Mouse (Mus musculus) liver, embryonic 15.5 days (tissue): ENCODE results near the gene Cdc25a. TPM values are rescaled to one million over a fixed set of nuclear protein-coding genes. Genes with fewer than 3 reads are reported as not detected.
A peak's percentile ranks its signal among the peaks of the same experiment; 100 is the strongest.

Experiments
- ATAC-seq: fragments of 200-750 bp; cut with Nextera tagmentation; 2 replicates; pipeline ENCODE4 v1.8.0; 2017; ENCODE audit warnings: moderate number of reproducible peaks, mild to moderate bottlenecking, moderate library complexity; ENCODE audit not compliant: insufficient read depth
- H3K27ac ChIP-seq: fragments of 300-500 bp; sonication (generic); replicated peaks from 2 replicates; pipeline ENCODE4 v1.5.1; 2015; ENCODE audit warnings: mild to moderate bottlenecking, inconsistent platforms
- H3K27me3 ChIP-seq: fragments of 300-500 bp; sonication (generic); 2 replicates; pipeline ENCODE4 v1.6.1; 2015; ENCODE audit warnings: mild to moderate bottlenecking, inconsistent platforms
- H3K36me3 ChIP-seq: fragments of 300-500 bp; sonication (generic); replicated peaks from 2 replicates; pipeline ENCODE4 v1.6.1; 2015; ENCODE audit warnings: moderate library complexity, mild to moderate bottlenecking, inconsistent platforms
- H3K4me1 ChIP-seq: fragments of 300-500 bp; sonication (generic); replicated peaks from 2 replicates; pipeline ENCODE4 v1.6.1; 2015; ENCODE audit warnings: inconsistent platforms
- H3K4me2 ChIP-seq: fragments of 300-500 bp; sonication (generic); 2 replicates; pipeline ENCODE4 v1.6.1; 2015; ENCODE audit warnings: moderate library complexity, mild to moderate bottlenecking, inconsistent platforms
- H3K4me3 ChIP-seq: fragments of 300-500 bp; sonication (generic); replicated peaks from 2 replicates; pipeline ENCODE4 v1.5.1; 2015; ENCODE audit warnings: mild to moderate bottlenecking, inconsistent platforms
- H3K9ac ChIP-seq: fragments of 300-500 bp; sonication (generic); 2 replicates; pipeline ENCODE4 v1.6.1; 2015; ENCODE audit warnings: moderate library complexity, mild to moderate bottlenecking, inconsistent platforms
- H3K9me3 ChIP-seq: fragments of 300-500 bp; sonication (generic); replicated peaks from 2 replicates; pipeline ENCODE4 v1.6.1; 2016; ENCODE audit warnings: inconsistent platforms
- WGBS: fragments of 180-500 bp; shearing (Covaris S2); methylation state at CpG from one replicate; pipeline ENCODE4 v1.1.7; 2015; ENCODE audit warnings: mixed read lengths; ENCODE audit not compliant: insufficient replicate concordance; 5-methylcytosine and 5-hydroxymethylcytosine counted together
- microRNA-seq: library from miRNA; unstranded; fragments of <30 nt; microRNA quantifications from one replicate; pipeline ENCODE4, GENCODE M21; 2016
- polyA plus RNA-seq: library from polyadenylated mRNA; unstranded; fragments of >200 nt; fragmentation: Nextera tagmentation; extraction: Ambion mirVana; gene quantifications from 2 replicates; pipeline ENCODE4 v1.2.1, GENCODE M21; 2015

Cdc25a gene
- polyA plus RNA-seq, 1 experiment from 2014 or later, result 12.7 TPM

DNA sequence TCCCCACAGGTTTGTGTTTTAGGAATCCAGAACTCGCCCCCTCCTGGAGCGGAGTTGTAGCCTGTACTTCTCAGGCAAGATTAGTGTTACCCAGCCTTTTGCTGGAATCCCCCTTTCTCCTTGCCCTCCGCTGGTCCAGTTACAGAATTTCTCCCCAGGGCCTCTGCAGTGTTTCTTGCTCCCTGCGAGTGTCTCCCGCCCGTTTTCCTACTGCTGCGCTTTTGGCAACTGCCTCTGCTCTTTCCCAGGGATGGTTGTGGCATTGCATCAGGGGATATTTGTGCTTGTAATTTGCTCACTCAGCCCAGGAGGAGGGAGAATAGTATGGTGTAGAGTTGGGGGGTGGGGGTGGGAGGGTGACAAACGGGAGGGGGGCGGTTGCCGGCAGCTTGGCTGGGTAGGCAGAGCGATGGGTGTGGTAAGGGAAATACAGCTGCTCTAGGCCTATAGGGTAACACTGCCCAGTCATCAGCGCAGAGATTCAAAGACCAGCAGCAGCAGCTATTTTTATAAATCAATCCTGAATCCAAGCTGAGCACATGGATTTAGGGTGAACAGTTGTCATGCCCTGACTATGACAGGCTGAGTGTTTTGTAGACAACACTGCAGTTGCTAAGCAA, 57.5 kb downstream of the Cdc25a start:
- 4% methylated on average over 12 of the region's 12 CpGs for WGBS
- H3K4me3 ChIP-seq, result peak overlapping the region; percentile 73
- H3K9me3 ChIP-seq, result no peaks in the 10 kb centered on the region
- H3K4me1 ChIP-seq, result peaks cover 26% of the 10 kb centered on the region
- peak overlapping the region; percentile 97 for H3K4me2 ChIP-seq
- H3K27me3 ChIP-seq, result peaks cover 23% of the 10 kb centered on the region
- peak overlapping the region; percentile 67 for H3K27ac ChIP-seq
- no peaks in the 10 kb centered on the region for H3K36me3 ChIP-seq
- no peak for ATAC-seq
- H3K9ac ChIP-seq, result peak overlapping the region; percentile 61; the same call in 1 of the 2 replicates

DNA sequence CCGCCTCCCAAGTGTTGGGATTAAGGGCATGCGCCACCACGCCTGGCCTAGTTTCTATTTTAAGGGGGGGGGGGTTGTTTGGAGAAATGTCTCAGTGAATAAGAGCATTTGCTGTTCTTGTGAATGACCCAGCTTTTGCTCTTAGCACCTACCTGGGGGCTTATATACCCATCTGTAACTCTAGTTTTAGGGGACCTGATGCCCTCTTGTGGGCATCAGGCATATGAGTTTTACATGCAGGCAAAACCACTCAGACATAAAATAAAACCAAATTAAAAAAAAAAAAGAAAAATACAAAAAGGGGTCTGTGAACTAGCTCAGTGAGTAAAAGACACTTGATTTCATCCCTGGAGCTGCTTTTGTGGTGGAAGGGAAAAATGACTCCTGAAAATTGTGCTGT, 64.0 kb downstream of the Cdc25a start:
- no peak for ATAC-seq
- Histone ChIP-seq H3K4me1 (0 out of 2 replicates have a peak, but pooled peaks cover 2% of the 10 kb centered on the region), H3K4me2 (no peak overlapping the region), H3K9me3 (no peaks in the 10 kb centered on the region), H3K27ac (no peak overlapping the region), H3K36me3 (no peaks in the 10 kb centered on the region), H3K27me3 (no peaks in the 10 kb centered on the region), H3K4me3 (no peak overlapping the region), H3K9ac (no peak overlapping the region)
- 89% methylated on average over 3 of the region's 3 CpGs for WGBS

DNA sequence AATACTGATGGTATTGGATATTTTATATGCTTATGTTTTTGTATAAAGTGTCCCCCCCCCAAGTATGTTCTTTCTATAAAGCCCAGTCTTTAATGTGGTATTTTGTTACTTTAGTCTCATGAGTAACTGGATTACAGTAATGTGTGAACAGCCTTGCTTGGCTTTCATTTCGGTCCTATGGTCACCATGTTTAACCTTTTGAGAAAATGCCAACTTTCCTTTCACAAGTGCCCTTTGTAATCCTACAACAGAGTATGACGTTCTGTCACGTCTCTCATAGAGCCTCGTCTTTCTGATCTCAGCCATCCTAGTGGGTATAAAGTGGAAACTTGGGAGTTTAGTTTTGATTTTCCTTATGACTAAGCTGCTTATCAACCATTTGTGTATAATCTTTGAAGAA, 67.4 kb downstream of the Cdc25a start:
- ATAC-seq, result no peak
- 71% methylated on average over 4 of the region's 4 CpGs for WGBS
- H3K36me3 ChIP-seq, result no peaks in the 10 kb centered on the region
- H3K27ac ChIP-seq, result no peak overlapping the region
- no peaks in the 10 kb centered on the region for H3K9me3 ChIP-seq
- H3K4me2 ChIP-seq, result no peak overlapping the region
- H3K4me3 ChIP-seq, result no peak overlapping the region
- H3K27me3 ChIP-seq, result no peaks in the 10 kb centered on the region
- no peak overlapping the region for H3K9ac ChIP-seq
- no peaks in the 10 kb centered on the region for H3K4me1 ChIP-seq

Small RNAs within 50 kb of the gene (microRNA-seq; reads per million reads assigned to microRNA genes)
- gene Mir7089, result not detected

Other genes starting within 250 kb of the Cdc25a start
- gene Fbxw24, start 249.5 kb upstream of the Cdc25a start, polyA plus RNA-seq, result not detected in 2 replicates
- gene Fbxw25, start 210.9 kb upstream of the Cdc25a start, polyA plus RNA-seq, result not detected in 2 replicates
- not detected in 2 replicates for gene Fbxw18, start 172.9 kb upstream of the Cdc25a start, polyA plus RNA-seq
- not detected in 2 replicates for gene Fbxw26, start 129.5 kb upstream of the Cdc25a start, polyA plus RNA-seq
- gene Fbxw27, start 84.9 kb upstream of the Cdc25a start, polyA plus RNA-seq, result not detected in 2 replicates
- gene Spink8, start 63.3 kb upstream of the Cdc25a start, polyA plus RNA-seq, result not detected in 2 replicates
- 51.1 and 55.1 TPM in 2 replicates for gene Nme6, start 42.8 kb upstream of the Cdc25a start, polyA plus RNA-seq
- gene Camp, start 26.0 kb upstream of the Cdc25a start, polyA plus RNA-seq, result 281 and 299 TPM in 2 replicates
- 11.9 and 12.7 TPM in 2 replicates for gene Map4, start 55.9 kb downstream of the Cdc25a start, polyA plus RNA-seq
- 29.8 and 30.9 TPM in 2 replicates for gene Smarcc1, start 242.1 kb downstream of the Cdc25a start, polyA plus RNA-seq
- gene Dhx30, start 242.3 kb downstream of the Cdc25a start, polyA plus RNA-seq, result 32.4 and 34.1 TPM in 2 replicates